In genomic region chr14:115047990-115048862, GRCm38 (mm10) we compare ENCODE assay signal across 24 mouse cellular contexts. TPM values are rescaled to one million over a fixed set of nuclear protein-coding genes. Genes with fewer than 3 reads are reported as not detected.
A peak's percentile ranks its signal among the peaks of the same experiment; 100 is the strongest.
DNase-seq lines count a peak whose midpoint lies in the region; ATAC-seq lines count a peak whose summit lies in the region.
"Had no signal": no experiment of that assay in that cellular context is flagged by ENCODE, and none has a peak within 500 bp of the region (broad histone marks: within the 10 kb centered on the region; RNA-seq: fewer than 3 reads in every experiment).

No protein-coding gene starts in this region.

- H3K4me1 ChIP-seq in midbrain, embryonic 11.5 days (ENCODE audit: control insufficient read depth, insufficient read depth, low read length) = peaks cover 15% of the 10 kb centered on the region
- H3K4me1 ChIP-seq in midbrain, embryonic 15.5 days = peaks cover 21% of the 10 kb centered on the region
- peaks cover 26% of the 10 kb centered on the region for H3K4me1 ChIP-seq in embryonic facial prominence, embryonic 10.5 days

- 58% methylated on average over 5 of the region's 5 CpGs for WGBS in midbrain, embryonic 11.5 days
- 62% methylated on average over 5 of the region's 5 CpGs for WGBS in midbrain, embryonic 15.5 days
- 56% methylated on average over 5 of the region's 5 CpGs for WGBS in embryonic facial prominence, embryonic 10.5 days

- H3K9me3 ChIP-seq in midbrain, embryonic 11.5 days (ENCODE audit: control insufficient read depth, low read length) = no peaks in the 10 kb centered on the region
- no peaks in the 10 kb centered on the region for H3K9me3 ChIP-seq in midbrain, embryonic 15.5 days
- H3K9me3 ChIP-seq in embryonic facial prominence, embryonic 10.5 days = no peaks in the 10 kb centered on the region
- H3K9me3 ChIP-seq: forebrain, embryonic 13.5 days; hindbrain, embryonic 13.5 days; intestine, embryonic 15.5 days had no signal

- no peaks in the 10 kb centered on the region for H3K27me3 ChIP-seq in midbrain, embryonic 11.5 days (ENCODE audit: control insufficient read depth, insufficient read depth, low read length)
- no peaks in the 10 kb centered on the region for H3K27me3 ChIP-seq in midbrain, embryonic 15.5 days (replicated peaks)
- H3K27me3 ChIP-seq in embryonic facial prominence, embryonic 10.5 days (replicated peaks; ENCODE audit: low read depth, poor library complexity, severe bottlenecking) = no peaks in the 10 kb centered on the region
- H3K27me3 ChIP-seq: forebrain, embryonic 13.5 days; hindbrain, embryonic 13.5 days; intestine, embryonic 15.5 days; Patski had no signal

- no peak overlapping the region for H3K4me2 ChIP-seq in midbrain, embryonic 11.5 days
- no peak overlapping the region for H3K4me2 ChIP-seq in midbrain, embryonic 15.5 days
- H3K4me2 ChIP-seq: forebrain, embryonic 13.5 days; hindbrain, embryonic 13.5 days; intestine, embryonic 15.5 days had no signal

- no peak overlapping the region for H3K4me3 ChIP-seq in midbrain, embryonic 11.5 days (ENCODE audit: low read depth, low read length)
- H3K4me3 ChIP-seq in midbrain, embryonic 15.5 days = no peak overlapping the region
- H3K4me3 ChIP-seq in embryonic facial prominence, embryonic 10.5 days = no peak overlapping the region
- H3K4me3 ChIP-seq: forebrain, embryonic 13.5 days; hindbrain, embryonic 13.5 days; intestine, embryonic 15.5 days had no signal

- peak overlapping the region; percentile 14; the same call in 1 of the 2 replicates for H3K27ac ChIP-seq in midbrain, embryonic 11.5 days (ENCODE audit: low read depth, low read length)
- H3K27ac ChIP-seq in midbrain, embryonic 15.5 days = no peak overlapping the region
- H3K27ac ChIP-seq in embryonic facial prominence, embryonic 10.5 days (replicated peaks) = no peak overlapping the region
- H3K27ac ChIP-seq: forebrain, embryonic 13.5 days; hindbrain, embryonic 13.5 days; intestine, embryonic 15.5 days had no signal

- H3K9ac ChIP-seq in midbrain, embryonic 11.5 days (ENCODE audit: low read length) = no peak overlapping the region
- H3K9ac ChIP-seq in midbrain, embryonic 15.5 days = no peak overlapping the region
- H3K9ac ChIP-seq: forebrain, embryonic 13.5 days; forebrain, postnatal 0 days; hindbrain, embryonic 13.5 days; intestine, embryonic 15.5 days had no signal

- DNase-seq in embryo, embryonic 10 days (ENCODE audit: low spot score) = peak; percentile 20
- DNase-seq in embryo, embryonic 10.5 days (ENCODE audit: low spot score) = no peak
- DNase-seq in midbrain, embryonic 11.5 days (ENCODE audit: low spot score, missing footprints) = peak; percentile 85
- peak; percentile 20 for DNase-seq in R1 (ENCODE audit: low read depth, low spot score)
- no peak for DNase-seq in embryonic facial prominence, embryonic 10.5 days (ENCODE audit: low spot score)
- no peak for DNase-seq in neural tube, embryonic 10.5 days (ENCODE audit: extremely low spot score, low spot score)
- DNase-seq in heart, adult 8-10 months (ENCODE audit: low spot score) = no peak
- DNase-seq: adrenal gland, adult 8-10 months; cerebellum, adult 11 months; cerebellum, adult 9-10 months; cerebellum, postnatal 25 days; forebrain, postnatal 0 days; gastrocnemius, postnatal 25 days; heart, postnatal 10 days; heart, postnatal 4 days; kidney, adult 18-20 months had no signal

- H3K36me3 ChIP-seq in midbrain, embryonic 11.5 days (ENCODE audit: control insufficient read depth, insufficient read depth, low read length) = peaks cover 22% of the 10 kb centered on the region
- H3K36me3 ChIP-seq in midbrain, embryonic 15.5 days (replicated peaks) = peaks cover 5% of the 10 kb centered on the region; the same call in 1 of the 2 replicates
- peaks cover 53% of the 10 kb centered on the region for H3K36me3 ChIP-seq in embryonic facial prominence, embryonic 10.5 days (replicated peaks)

- no peak for ATAC-seq in midbrain, embryonic 11.5 days (ENCODE audit: low FRiP score)
- no peak for ATAC-seq in midbrain, embryonic 15.5 days (replicated peaks)
- ATAC-seq: forebrain, postnatal 0 days; Patski had no signal

RNA-seq across cellular contexts. Expression of gene Gpc5, which starts 43.8 kb away (rescaled TPM):
- polyA plus RNA-seq in midbrain, embryonic 11.5 days (2014; fragmentation: Nextera tagmentation; extraction: Ambion mirVana) = 0.75 and 0.76 TPM in 2 replicates
- polyA plus RNA-seq in midbrain, embryonic 15.5 days (2015; fragmentation: Nextera tagmentation; extraction: Ambion mirVana) = 5.4 and 7.2 TPM in 2 replicates
- polyA plus RNA-seq in embryonic facial prominence, embryonic 10.5 days (2016; fragmentation: Nextera tagmentation; extraction: Ambion mirVana) = 1.5 and 1.6 TPM in 2 replicates
- total RNA-seq in heart, adult 8-10 months (2022) = not detected
- total RNA-seq: gastrocnemius, adult 18-20 months; gastrocnemius, postnatal 25 days; granulocyte monocyte progenitor cell, adult 5-6 weeks; heart, postnatal 10 days; heart, postnatal 4 days had no signal
- polyA plus RNA-seq: C2C12 had no signal

Comparison
In these comparisons a context has a peak if more than half of its experiments do, and no peak if none do; other contexts are left out.
1. DNase-seq: peak in embryo, embryonic 10 days (single experiment), midbrain, embryonic 11.5 days (single experiment) and R1 (single experiment); none in embryo, embryonic 10.5 days (single experiment), embryonic facial prominence, embryonic 10.5 days (single experiment), neural tube, embryonic 10.5 days (single experiment) and heart, adult 8-10 months (single experiment).